Comparison of ENCODE assay signal across 19 mouse cellular contexts in the genomic region with DNA sequence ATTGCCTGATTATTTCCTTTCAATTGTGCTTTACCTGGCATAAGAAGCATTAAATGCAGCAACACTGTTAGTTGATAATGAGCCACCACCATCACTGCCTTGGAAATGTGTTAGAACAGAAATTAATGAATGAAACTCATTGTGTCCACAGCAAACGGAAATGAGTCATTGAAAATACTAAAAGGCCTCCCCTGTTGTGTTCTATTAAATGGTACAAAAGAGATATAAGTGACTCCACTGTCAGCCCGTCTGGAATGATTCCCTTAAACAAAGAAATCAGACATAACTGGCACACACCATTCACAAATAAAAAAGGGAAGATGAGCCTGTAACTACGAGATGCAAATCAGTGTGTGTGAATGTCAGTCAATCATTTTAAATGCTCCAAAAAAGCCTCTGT.
A peak's percentile ranks its signal among the peaks of the same experiment; 100 is the strongest.
DNase-seq lines count a peak whose midpoint lies in the region; ATAC-seq and TF ChIP-seq lines count a peak whose summit lies in the region.
"Had no signal": no experiment of that assay in that cellular context is flagged by ENCODE, and none has a peak within 500 bp of the region (broad histone marks: within the 10 kb centered on the region; RNA-seq: fewer than 3 reads in every experiment).

No protein-coding gene starts in this region.

- 11% methylated on average over 3 of the region's 3 CpGs for WGBS in forebrain, postnatal 0 days
- 11% methylated on average over 3 of the region's 3 CpGs for WGBS in forebrain, embryonic 13.5 days

- H3K27ac ChIP-seq in forebrain, postnatal 0 days (ENCODE audit: low read depth, low read length), result no peak overlapping the region
- H3K27ac ChIP-seq in forebrain, embryonic 13.5 days, result no peak overlapping the region
- H3K27ac ChIP-seq: embryonic facial prominence, embryonic 10.5 days; embryonic facial prominence, embryonic 12.5 days had no signal

- no peak overlapping the region for H3K4me2 ChIP-seq in forebrain, postnatal 0 days (ENCODE audit: low read depth)
- no peak overlapping the region for H3K4me2 ChIP-seq in forebrain, embryonic 13.5 days
- H3K4me2 ChIP-seq: embryonic facial prominence, embryonic 12.5 days had no signal

- H3K9me3 ChIP-seq in forebrain, postnatal 0 days (ENCODE audit: low read length), result no peaks in the 10 kb centered on the region
- H3K9me3 ChIP-seq in forebrain, embryonic 13.5 days (replicated peaks), result no peaks in the 10 kb centered on the region
- H3K9me3 ChIP-seq: embryonic facial prominence, embryonic 10.5 days; embryonic facial prominence, embryonic 12.5 days had no signal

- peak; percentile 34; the same call in 1 of the 2 replicates for ATAC-seq in forebrain, postnatal 0 days
- no peak for ATAC-seq in forebrain, embryonic 13.5 days
- no peak for ATAC-seq in megakaryocyte, adult 5-6 weeks (ENCODE audit: poor library complexity, severe bottlenecking)
- ATAC-seq: activated CD4-positive, CD25-positive, alpha-beta regulatory T cell, adult 4 months; forebrain, embryonic 16.5 days; Patski had no signal

- TF ChIP-seq POLR2A in brain, embryonic 14.5 days (IDR thresholded peaks at IDR 0.05; ENCODE audit: borderline replicate concordance, extremely low read depth, insufficient read depth, insufficient read length, poor library complexity, severe bottlenecking), result no peak

- no peaks in the 10 kb centered on the region for H3K27me3 ChIP-seq in forebrain, postnatal 0 days (ENCODE audit: insufficient read depth, low read length)
- no peaks in the 10 kb centered on the region for H3K27me3 ChIP-seq in forebrain, embryonic 13.5 days
- H3K27me3 ChIP-seq: embryonic facial prominence, embryonic 12.5 days; Patski had no signal

- no peaks in the 10 kb centered on the region for H3K36me3 ChIP-seq in forebrain, postnatal 0 days (ENCODE audit: insufficient read depth)
- H3K36me3 ChIP-seq in forebrain, embryonic 13.5 days (ENCODE audit: poor library complexity, severe bottlenecking), result no peaks in the 10 kb centered on the region
- H3K36me3 ChIP-seq: embryonic facial prominence, embryonic 10.5 days; embryonic facial prominence, embryonic 12.5 days had no signal

- no peak for DNase-seq in forebrain, postnatal 0 days
- peak; percentile 83 for DNase-seq in Muller cell, postnatal 12 days (ENCODE audit: inconsistent ontology term)
- peak; percentile 43 for DNase-seq in brain, embryonic 14.5 days (ENCODE audit: low read depth)
- DNase-seq in retina, postnatal 1 day, result peak; percentile 78
- DNase-seq in adrenal gland, postnatal 25 days, result no peak
- DNase-seq: adrenal gland, adult 8-10 months; adrenal gland, postnatal 14 days; cerebellum, adult 11-12 months; cerebellum, adult 2 months; cerebellum, adult 9-10 months; cerebellum, postnatal 10 days; cerebellum, postnatal 25 days had no signal

- no peaks in the 10 kb centered on the region for H3K4me1 ChIP-seq in forebrain, postnatal 0 days (ENCODE audit: insufficient read depth)
- no peaks in the 10 kb centered on the region for H3K4me1 ChIP-seq in forebrain, embryonic 13.5 days
- H3K4me1 ChIP-seq: embryonic facial prominence, embryonic 10.5 days; embryonic facial prominence, embryonic 12.5 days had no signal

- H3K4me3 ChIP-seq in forebrain, postnatal 0 days (ENCODE audit: low read depth, low read length), result no peak overlapping the region
- H3K4me3 ChIP-seq in forebrain, embryonic 13.5 days, result no peak overlapping the region
- H3K4me3 ChIP-seq: embryonic facial prominence, embryonic 10.5 days; embryonic facial prominence, embryonic 12.5 days had no signal

- H3K9ac ChIP-seq in forebrain, postnatal 0 days, result no peak overlapping the region
- no peak overlapping the region for H3K9ac ChIP-seq in forebrain, embryonic 13.5 days
- H3K9ac ChIP-seq: embryonic facial prominence, embryonic 12.5 days had no signal

- TF ChIP-seq CTCF in forebrain, postnatal 0 days (IDR thresholded peaks at IDR 0.05; ENCODE audit: low read depth), result no peak
- TF ChIP-seq CTCF in brain, embryonic 14.5 days (IDR thresholded peaks at IDR 0.05; ENCODE audit: borderline replicate concordance, extremely low read depth, insufficient read depth, insufficient read length), result no peak

Comparison
In these comparisons a context has a peak if more than half of its experiments do, and no peak if none do; other contexts are left out.
1. DNase-seq: peak in Muller cell, postnatal 12 days (single experiment), brain, embryonic 14.5 days (single experiment) and retina, postnatal 1 day (single experiment); none in forebrain, postnatal 0 days (single experiment) and adrenal gland, postnatal 25 days (single experiment).